Mouse (Mus musculus): Measurements from ENCODE around the gene Prrx2. TPM values are rescaled to one million over a fixed set of nuclear protein-coding genes. Genes with fewer than 3 reads are reported as not detected.

Prrx2 gene
- polyA plus RNA-seq, 1 experiment, result 4.1 TPM

- WGBS, result 92% methylated on average over 4 of the region's 4 CpGs
- Histone ChIP-seq H3K4me1 (ENCODE audit: control insufficient read depth, insufficient read depth, low read length) (no peaks in the 10 kb centered on the region), H3K27ac (ENCODE audit: control insufficient read depth, insufficient read depth, low read depth, low read length, poor library complexity) (no peak overlapping the region), H3K4me3 (replicated peaks; ENCODE audit: control insufficient read depth, low read depth, low read length) (no peak overlapping the region)
- no peak for TF ChIP-seq POLR2A (IDR thresholded peaks at IDR 0.05; ENCODE audit: borderline replicate concordance, control insufficient read depth, low read depth, low read length)
- no peak for TF ChIP-seq CTCF (IDR thresholded peaks at IDR 0.05; ENCODE audit: control insufficient read depth, insufficient read depth, low read length)
Observed at GRCm38 (mm10) chr2:30884852-30885373, 50.1 kb downstream of the Prrx2 start.

DNA sequence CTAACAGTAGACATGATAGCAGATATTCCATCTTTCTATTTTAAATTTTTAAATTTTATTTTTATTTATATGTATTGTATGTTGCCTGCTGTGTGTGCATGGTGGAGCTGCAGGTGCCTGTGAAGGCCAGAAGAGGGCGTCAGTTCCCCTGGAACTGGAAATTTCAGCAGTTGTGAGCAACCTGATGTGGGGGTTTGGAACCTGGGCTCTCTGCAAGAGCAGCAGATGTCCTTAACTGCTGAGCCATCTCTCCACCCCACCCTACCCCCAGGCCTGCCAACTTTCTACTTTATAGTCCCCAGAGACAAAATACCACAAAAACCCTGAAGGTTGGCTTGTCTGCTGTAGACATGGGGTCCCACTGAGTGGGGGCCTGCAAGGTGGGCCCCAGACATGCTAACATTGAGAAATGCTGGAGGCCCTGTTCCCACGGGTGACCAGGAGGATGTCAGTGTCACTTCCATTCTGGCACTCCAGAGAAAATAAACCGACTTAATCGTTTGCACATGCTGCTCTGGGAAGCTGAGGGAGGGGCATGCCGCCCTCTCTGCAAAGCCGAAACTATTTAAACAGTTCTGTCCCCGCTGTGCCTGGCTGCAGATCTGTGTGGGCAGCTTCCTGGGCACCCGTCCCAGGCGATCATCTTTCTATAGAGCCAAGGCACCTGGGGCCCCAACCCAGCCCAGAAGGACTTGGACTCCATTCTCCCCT is 50.8 kb downstream of the Prrx2 start:
- 68% methylated on average over 9 of the region's 9 CpGs for WGBS

GRCm38 (mm10) chr2:30891002-30891401 is 56.2 kb downstream of the Prrx2 start:
- H3K4me1 ChIP-seq (ENCODE audit: control insufficient read depth, insufficient read depth, low read length), result no peaks in the 10 kb centered on the region
- WGBS, result 22% methylated on average over 3 of the region's 3 CpGs
- TF ChIP-seq POLR2A (IDR thresholded peaks at IDR 0.05; ENCODE audit: borderline replicate concordance, control insufficient read depth, low read depth, low read length), result no peak
- peak; percentile 68 for TF ChIP-seq CTCF (IDR thresholded peaks at IDR 0.05; ENCODE audit: control insufficient read depth, insufficient read depth, low read length)
- H3K27ac ChIP-seq (ENCODE audit: control insufficient read depth, insufficient read depth, low read depth, low read length, poor library complexity), result no peak overlapping the region
- H3K4me3 ChIP-seq (replicated peaks; ENCODE audit: control insufficient read depth, low read depth, low read length), result no peak overlapping the region

More for the DNA sequence above, 50.8 kb downstream of the Prrx2 start:
- Histone ChIP-seq H3K27ac (ENCODE audit: control insufficient read depth, insufficient read depth, low read depth, low read length, poor library complexity) (no peak overlapping the region), H3K4me3 (replicated peaks; ENCODE audit: control insufficient read depth, low read depth, low read length) (no peak overlapping the region), H3K4me1 (ENCODE audit: control insufficient read depth, insufficient read depth, low read length) (no peaks in the 10 kb centered on the region)
- TF ChIP-seq CTCF (IDR thresholded peaks at IDR 0.05; ENCODE audit: control insufficient read depth, insufficient read depth, low read length) (no peak), POLR2A (IDR thresholded peaks at IDR 0.05; ENCODE audit: borderline replicate concordance, control insufficient read depth, low read depth, low read length) (no peak)

DNA sequence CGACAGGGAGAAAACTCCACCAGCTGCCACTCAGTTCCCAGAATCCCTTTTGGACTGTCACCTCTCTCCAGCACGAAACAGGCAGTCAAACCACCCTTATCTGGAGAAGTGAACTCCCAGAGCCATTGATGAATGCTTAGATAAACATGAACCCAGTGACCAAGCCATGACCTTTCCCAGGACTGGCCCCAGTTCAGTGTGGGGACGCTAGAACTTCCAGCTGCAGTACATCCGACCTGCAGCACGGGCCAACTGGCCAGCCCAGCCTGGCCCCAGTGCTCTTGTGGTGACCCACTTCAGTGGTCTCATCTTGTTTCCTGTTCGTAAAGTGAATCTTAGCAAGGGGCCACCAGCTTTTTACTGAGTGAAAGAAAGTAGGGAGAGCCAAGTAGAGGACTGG is 58.6 kb downstream of the Prrx2 start:
- 69% methylated on average over 6 of the region's 6 CpGs for WGBS
- Histone ChIP-seq H3K4me1 (ENCODE audit: control insufficient read depth, insufficient read depth, low read length) (peaks cover 3% of the 10 kb centered on the region), H3K27ac (ENCODE audit: control insufficient read depth, insufficient read depth, low read depth, low read length, poor library complexity) (no peak overlapping the region), H3K4me3 (replicated peaks; ENCODE audit: control insufficient read depth, low read depth, low read length) (no peak overlapping the region)
- TF ChIP-seq POLR2A (IDR thresholded peaks at IDR 0.05; ENCODE audit: borderline replicate concordance, control insufficient read depth, low read depth, low read length) (no peak), CTCF (IDR thresholded peaks at IDR 0.05; ENCODE audit: control insufficient read depth, insufficient read depth, low read length) (no peak)

- no peak for TF ChIP-seq POLR2A (IDR thresholded peaks at IDR 0.05; ENCODE audit: borderline replicate concordance, control insufficient read depth, low read depth, low read length)
- TF ChIP-seq CTCF (IDR thresholded peaks at IDR 0.05; ENCODE audit: control insufficient read depth, insufficient read depth, low read length), result no peak
- Histone ChIP-seq H3K4me3 (replicated peaks; ENCODE audit: control insufficient read depth, low read depth, low read length) (no peak overlapping the region), H3K27ac (ENCODE audit: control insufficient read depth, insufficient read depth, low read depth, low read length, poor library complexity) (no peak overlapping the region), H3K4me1 (ENCODE audit: control insufficient read depth, insufficient read depth, low read length) (peaks cover 3% of the 10 kb centered on the region)
- WGBS, result 78% methylated on average over 7 of the region's 7 CpGs
Observed at GRCm38 (mm10) chr2:30893946-30894345, 59.2 kb downstream of the Prrx2 start.

- 5% methylated on average over 6 of the region's 6 CpGs for WGBS
- H3K27ac ChIP-seq (ENCODE audit: control insufficient read depth, insufficient read depth, low read depth, low read length, poor library complexity), result no peak overlapping the region
- TF ChIP-seq POLR2A (IDR thresholded peaks at IDR 0.05; ENCODE audit: borderline replicate concordance, control insufficient read depth, low read depth, low read length), result no peak
- no peak for TF ChIP-seq CTCF (IDR thresholded peaks at IDR 0.05; ENCODE audit: control insufficient read depth, insufficient read depth, low read length)
Observed at GRCm38 (mm10) chr2:30897291-30897690, 62.5 kb downstream of the Prrx2 start.

DNA sequence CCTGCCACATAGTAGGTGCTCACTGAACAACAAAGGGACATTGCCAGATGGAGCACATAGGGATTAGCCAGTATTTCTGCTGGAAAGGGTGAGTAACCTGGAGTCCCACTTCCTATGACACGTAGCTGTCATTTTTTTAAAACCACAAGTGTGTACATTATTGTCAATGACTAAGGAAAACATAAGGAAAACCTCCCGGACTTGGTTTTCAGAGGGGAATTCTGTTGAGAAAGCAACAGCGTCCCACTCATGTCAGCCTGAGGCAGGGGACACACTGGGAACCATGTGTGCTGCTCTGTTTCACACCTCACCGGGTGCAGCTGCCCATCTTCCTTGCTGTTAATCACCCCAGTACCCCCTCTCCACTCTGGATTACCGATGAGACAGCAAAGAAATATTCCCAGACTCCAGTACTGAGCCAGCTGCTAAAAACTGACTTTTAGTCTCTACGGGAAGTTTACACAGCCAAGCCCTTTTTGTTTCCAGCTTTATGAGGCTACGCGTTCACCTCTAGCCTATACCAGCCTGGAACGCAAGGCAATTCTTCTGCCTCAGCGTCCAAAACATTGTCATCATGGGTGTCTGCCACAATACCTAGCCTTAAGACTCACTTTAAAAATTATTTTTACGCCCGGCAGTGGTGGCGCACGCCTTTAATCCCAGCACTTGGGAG is 64.8 kb downstream of the Prrx2 start:
- Histone ChIP-seq H3K4me3 (replicated peaks; ENCODE audit: control insufficient read depth, low read depth, low read length) (no peak overlapping the region), H3K27ac (ENCODE audit: control insufficient read depth, insufficient read depth, low read depth, low read length, poor library complexity) (no peak overlapping the region), H3K4me1 (ENCODE audit: control insufficient read depth, insufficient read depth, low read length) (peaks cover 3% of the 10 kb centered on the region)
- 82% methylated on average over 14 of the region's 14 CpGs for WGBS
- TF ChIP-seq POLR2A (IDR thresholded peaks at IDR 0.05; ENCODE audit: borderline replicate concordance, control insufficient read depth, low read depth, low read length) (no peak), CTCF (IDR thresholded peaks at IDR 0.05; ENCODE audit: control insufficient read depth, insufficient read depth, low read length) (no peak)

More at GRCm38 (mm10) chr2:30897291-30897690, 62.5 kb downstream of the Prrx2 start:
- no peak overlapping the region for H3K4me3 ChIP-seq (replicated peaks; ENCODE audit: control insufficient read depth, low read depth, low read length)
- peaks cover 3% of the 10 kb centered on the region for H3K4me1 ChIP-seq (ENCODE audit: control insufficient read depth, insufficient read depth, low read length)

- TF ChIP-seq POLR2A (IDR thresholded peaks at IDR 0.05; ENCODE audit: borderline replicate concordance, control insufficient read depth, low read depth, low read length), result no peak
- no peak for TF ChIP-seq CTCF (IDR thresholded peaks at IDR 0.05; ENCODE audit: control insufficient read depth, insufficient read depth, low read length)
- 72% methylated on average over 6 of the region's 6 CpGs for WGBS
Observed at GRCm38 (mm10) chr2:30901646-30902160, 66.9 kb downstream of the Prrx2 start.

More at GRCm38 (mm10) chr2:30901646-30902160, 66.9 kb downstream of the Prrx2 start:
- Histone ChIP-seq H3K4me1 (ENCODE audit: control insufficient read depth, insufficient read depth, low read length) (peaks cover 3% of the 10 kb centered on the region), H3K27ac (ENCODE audit: control insufficient read depth, insufficient read depth, low read depth, low read length, poor library complexity) (no peak overlapping the region), H3K4me3 (replicated peaks; ENCODE audit: control insufficient read depth, low read depth, low read length) (no peak overlapping the region)

Data from bone marrow, adult 2 months (tissue).